Comparison of ENCODE assay signal across 8 mouse cellular contexts in genomic region chr11:76201761-76202674, GRCm38 (mm10). TPM values are rescaled to one million over a fixed set of nuclear protein-coding genes. Genes with fewer than 3 reads are reported as not detected.
DNase-seq lines count a peak whose midpoint lies in the region; ATAC-seq lines count a peak whose summit lies in the region.

No protein-coding gene starts in this region.

- H3K4me1 ChIP-seq in forebrain, embryonic 11.5 days (replicated peaks; ENCODE audit: control insufficient read depth, insufficient read depth, low read length): peaks cover 6% of the 10 kb centered on the region; the same call in 1 of the 2 replicates
- H3K4me1 ChIP-seq in heart, embryonic 15.5 days (replicated peaks): peaks cover 13% of the 10 kb centered on the region
- H3K4me1 ChIP-seq in liver, embryonic 13.5 days (replicated peaks): peaks cover 22% of the 10 kb centered on the region

- peak overlapping the region; percentile 91 for H3K4me3 ChIP-seq in forebrain, embryonic 11.5 days (ENCODE audit: low read depth, low read length)
- peak overlapping the region; percentile 76 for H3K4me3 ChIP-seq in heart, embryonic 15.5 days
- peak overlapping the region; percentile 74 for H3K4me3 ChIP-seq in liver, embryonic 13.5 days (replicated peaks)

- 0 out of 2 replicates have a peak, but pooled peaks cover 2% of the 10 kb centered on the region for H3K27me3 ChIP-seq in forebrain, embryonic 11.5 days (ENCODE audit: control insufficient read depth, insufficient read depth, low read length)
- H3K27me3 ChIP-seq in heart, embryonic 15.5 days: no peaks in the 10 kb centered on the region; the same call in 1 of the 2 replicates
- peaks cover 38% of the 10 kb centered on the region for H3K27me3 ChIP-seq in liver, embryonic 13.5 days

- no peaks in the 10 kb centered on the region for H3K9me3 ChIP-seq in forebrain, embryonic 11.5 days (ENCODE audit: control insufficient read depth, low read length)
- no peaks in the 10 kb centered on the region for H3K9me3 ChIP-seq in heart, embryonic 15.5 days (replicated peaks)
- H3K9me3 ChIP-seq in liver, embryonic 13.5 days (replicated peaks): no peaks in the 10 kb centered on the region

- peak; percentile 56 for DNase-seq in CD4-positive, CD25-positive, alpha-beta regulatory T cell, adult 2 months (ENCODE audit: low read depth, low spot score)
- peak; percentile 32 for DNase-seq in c-Kit-positive CD71-positive TER-119-negative erythroid progenitor cells, embryonic 14.5 days (ENCODE audit: low read depth)
- DNase-seq in forebrain, embryonic 11.5 days (ENCODE audit: low spot score): peak; percentile 92
- peak; percentile 91 for DNase-seq in kidney, postnatal 14 days
- peak; percentile 73 for DNase-seq in liver, embryonic 13.5 days
- DNase-seq in naive thymus-derived CD4-positive, alpha-beta T cell, adult 2 months (ENCODE audit: low read depth): peak; percentile 51
- DNase-seq in spleen, postnatal 4 days (ENCODE audit: low spot score in 2 of 2): peak; percentile 76 to 89

- ATAC-seq in forebrain, embryonic 11.5 days (replicated peaks; ENCODE audit: low FRiP score): peak; percentile 97
- peak; percentile 97 for ATAC-seq in heart, embryonic 15.5 days (replicated peaks; ENCODE audit: insufficient number of reproducible peaks, insufficient read depth, low FRiP score, low read depth)
- ATAC-seq in liver, embryonic 13.5 days (ENCODE audit: low read depth): peak; percentile 97

- no peaks in the 10 kb centered on the region; the same call in 1 of the 2 replicates for H3K36me3 ChIP-seq in forebrain, embryonic 11.5 days (ENCODE audit: control insufficient read depth, insufficient read depth, low read length)
- H3K36me3 ChIP-seq in heart, embryonic 15.5 days: no peaks in the 10 kb centered on the region
- H3K36me3 ChIP-seq in liver, embryonic 13.5 days: no peaks in the 10 kb centered on the region

- under 1% methylated on average over 73 of the region's 90 CpGs for WGBS in forebrain, embryonic 11.5 days
- WGBS in heart, embryonic 15.5 days: 1% methylated on average over 84 of the region's 90 CpGs
- WGBS in liver, embryonic 13.5 days (ENCODE audit: insufficient replicate concordance): under 1% methylated on average over 89 of the region's 90 CpGs

- peak overlapping the region; percentile 91 for H3K9ac ChIP-seq in forebrain, embryonic 11.5 days (ENCODE audit: low read length)
- peak overlapping the region; percentile 79 for H3K9ac ChIP-seq in heart, embryonic 15.5 days
- H3K9ac ChIP-seq in liver, embryonic 13.5 days: peak overlapping the region; percentile 82

- peak overlapping the region; percentile 92 for H3K4me2 ChIP-seq in forebrain, embryonic 11.5 days (ENCODE audit: low read depth, low read length, severe bottlenecking)
- H3K4me2 ChIP-seq in heart, embryonic 15.5 days: peak overlapping the region; percentile 89
- peak overlapping the region; percentile 100 for H3K4me2 ChIP-seq in liver, embryonic 13.5 days

- peak overlapping the region; percentile 46; the same call in 1 of the 2 replicates for H3K27ac ChIP-seq in forebrain, embryonic 11.5 days (ENCODE audit: low read depth, low read length)
- peak overlapping the region; percentile 76 for H3K27ac ChIP-seq in heart, embryonic 15.5 days
- no peak overlapping the region for H3K27ac ChIP-seq in liver, embryonic 13.5 days

RNA-seq across cellular contexts. Expression of gene Dbil5, which starts 15.4 kb away (rescaled TPM):
- polyA plus RNA-seq in forebrain, embryonic 11.5 days (2014; fragmentation: Nextera tagmentation; extraction: Ambion mirVana): 0.48 TPM in 1 of 2 replicates, not detected in the other
- polyA plus RNA-seq in heart, embryonic 15.5 days (2015; fragmentation: Nextera tagmentation; extraction: Ambion mirVana): 0.95 and 1.0 TPM in 2 replicates
- polyA plus RNA-seq in liver, embryonic 13.5 days (2015; fragmentation: Nextera tagmentation; extraction: Ambion mirVana): 0.41 and 0.43 TPM in 2 replicates

RNA-seq across cellular contexts. Expression of gene Gemin4, which starts 15.4 kb away (rescaled TPM):
- polyA plus RNA-seq in forebrain, embryonic 11.5 days (2014; fragmentation: Nextera tagmentation; extraction: Ambion mirVana): 46.2 and 52.9 TPM in 2 replicates
- polyA plus RNA-seq in heart, embryonic 15.5 days (2015; fragmentation: Nextera tagmentation; extraction: Ambion mirVana): 15.1 and 23.9 TPM in 2 replicates
- polyA plus RNA-seq in liver, embryonic 13.5 days (2015; fragmentation: Nextera tagmentation; extraction: Ambion mirVana): 22.5 and 24.6 TPM in 2 replicates

RNA-seq across cellular contexts. Expression of gene Fam57a, which starts 22.5 kb away (rescaled TPM):
- 34.6 and 35.1 TPM in 2 replicates for polyA plus RNA-seq in forebrain, embryonic 11.5 days (2014; fragmentation: Nextera tagmentation; extraction: Ambion mirVana)
- polyA plus RNA-seq in heart, embryonic 15.5 days (2015; fragmentation: Nextera tagmentation; extraction: Ambion mirVana): 19.9 and 24.0 TPM in 2 replicates
- 4.5 and 5.4 TPM in 2 replicates for polyA plus RNA-seq in liver, embryonic 13.5 days (2015; fragmentation: Nextera tagmentation; extraction: Ambion mirVana)

RNA-seq across cellular contexts. Expression of gene Vps53, which starts 22.6 kb away (rescaled TPM):
- polyA plus RNA-seq in forebrain, embryonic 11.5 days (2014; fragmentation: Nextera tagmentation; extraction: Ambion mirVana): 41.5 and 43.6 TPM in 2 replicates
- polyA plus RNA-seq in heart, embryonic 15.5 days (2015; fragmentation: Nextera tagmentation; extraction: Ambion mirVana): 26.0 and 31.6 TPM in 2 replicates
- polyA plus RNA-seq in liver, embryonic 13.5 days (2015; fragmentation: Nextera tagmentation; extraction: Ambion mirVana): 17.2 and 19.8 TPM in 2 replicates

RNA-seq across cellular contexts. Expression of gene Mrm3, which starts 41.5 kb away (rescaled TPM):
- 18.6 and 20.7 TPM in 2 replicates for polyA plus RNA-seq in forebrain, embryonic 11.5 days (2014; fragmentation: Nextera tagmentation; extraction: Ambion mirVana)
- polyA plus RNA-seq in heart, embryonic 15.5 days (2015; fragmentation: Nextera tagmentation; extraction: Ambion mirVana): 22.7 and 24.8 TPM in 2 replicates
- 23.9 and 25.2 TPM in 2 replicates for polyA plus RNA-seq in liver, embryonic 13.5 days (2015; fragmentation: Nextera tagmentation; extraction: Ambion mirVana)

Comparison
In these comparisons a context has a peak if more than half of its experiments do, and no peak if none do; other contexts are left out.
1. DNase-seq: peak in every context shown above with its lines; median percentile 92 in forebrain, embryonic 11.5 days; 91 in kidney, postnatal 14 days; 82 in spleen, postnatal 4 days; 73 in liver, embryonic 13.5 days; 56 in CD4-positive, CD25-positive, alpha-beta regulatory T cell, adult 2 months; 51 in naive thymus-derived CD4-positive, alpha-beta T cell, adult 2 months; 32 in c-Kit-positive CD71-positive TER-119-negative erythroid progenitor cells, embryonic 14.5 days.